In genomic region chr10:108163021-108163410, GRCm38 (mm10) we compare ENCODE assay signal across 7 mouse cellular contexts. TPM values are rescaled to one million over a fixed set of nuclear protein-coding genes. Genes with fewer than 3 reads are reported as not detected.
DNase-seq lines count a peak whose midpoint lies in the region; ATAC-seq and TF ChIP-seq lines count a peak whose summit lies in the region.

No protein-coding gene starts in this region.

- H3K9ac ChIP-seq in liver, adult 2 months (ENCODE audit: low read depth, low read length): peak overlapping the region; percentile 94
- H3K9ac ChIP-seq in neural tube, embryonic 12.5 days: peak overlapping the region; percentile 99

- ATAC-seq in neural tube, embryonic 12.5 days (ENCODE audit: low FRiP score, low read depth): no peak

- H3K9me3 ChIP-seq in neural tube, embryonic 12.5 days: no peaks in the 10 kb centered on the region

- intact Hi-C loops in heart, postnatal 14 days (cut with DNase I): loop anchor here (2.0 to 5.0 kb wide), 4 partner anchors 30 to 232 kb away; no protein-coding TSS in a partner anchor

- H3K27me3 ChIP-seq in thymus, adult 2 months (ENCODE audit: control insufficient read depth, insufficient read depth, low read length): no peaks in the 10 kb centered on the region
- no peaks in the 10 kb centered on the region for H3K27me3 ChIP-seq in liver, adult 2 months (ENCODE audit: control insufficient read depth, insufficient read depth, low read length)
- no peaks in the 10 kb centered on the region for H3K27me3 ChIP-seq in neural tube, embryonic 12.5 days (replicated peaks)

- peaks cover 10% of the 10 kb centered on the region; the same call in 1 of the 2 replicates for H3K4me1 ChIP-seq in thymus, adult 2 months (replicated peaks; ENCODE audit: control insufficient read depth, insufficient read depth, low read length)
- peaks cover 6% of the 10 kb centered on the region; the same call in 1 of the 2 replicates for H3K4me1 ChIP-seq in liver, adult 2 months (ENCODE audit: control insufficient read depth, insufficient read depth, low read length)
- H3K4me1 ChIP-seq in neural tube, embryonic 12.5 days: peaks cover 17% of the 10 kb centered on the region

- peak overlapping the region; percentile 71 for H3K4me2 ChIP-seq in neural tube, embryonic 12.5 days (replicated peaks)

- H3K79me2 ChIP-seq in liver, adult 2 months (ENCODE audit: control insufficient read depth, insufficient read depth, low read length): peaks cover 28% of the 10 kb centered on the region; the same call in 1 of the 2 replicates

- no peak for TF ChIP-seq CTCF in thymus, adult 2 months (IDR thresholded peaks at IDR 0.05; ENCODE audit: borderline replicate concordance, control insufficient read depth, extremely low read depth, insufficient read depth, low read length, poor library complexity)
- no peak for TF ChIP-seq CTCF in liver, adult 2 months (IDR thresholded peaks at IDR 0.05; ENCODE audit: low read depth, low read length)

- DNase-seq in thymus, adult 2 months: peak; percentile 18
- DNase-seq in thymus, postnatal 4 days: no peak
- peak; percentile 16 to 37 for DNase-seq in cerebellum, postnatal 10 days
- DNase-seq in heart, postnatal 14 days: peak; percentile 14 to 20
- peak; percentile 33 for DNase-seq in liver, adult 2 months (ENCODE audit: extremely low read depth, low read depth, low spot score)
- DNase-seq in B cell, adult 2 months: no peak

- TF ChIP-seq POLR2A in thymus, adult 2 months (IDR thresholded peaks at IDR 0.05; ENCODE audit: control insufficient read depth, extremely low read depth, insufficient read depth, low read length, poor library complexity): no peak
- TF ChIP-seq POLR2A in liver, adult 2 months (IDR thresholded peaks at IDR 0.05; ENCODE audit: extremely low read depth, insufficient read depth, low read length): no peak

- peak overlapping the region; percentile 8; the same call in 1 of the 2 replicates for H3K27ac ChIP-seq in thymus, adult 2 months (ENCODE audit: control insufficient read depth, insufficient read depth, low read length)
- peak overlapping the region; percentile 80 for H3K27ac ChIP-seq in liver, adult 2 months (replicated peaks; ENCODE audit: insufficient read depth, low read depth, low read length)
- peak overlapping the region; percentile 99; the same call in 1 of the 2 replicates for H3K27ac ChIP-seq in neural tube, embryonic 12.5 days

- peak overlapping the region; percentile 99 for H3K4me3 ChIP-seq in thymus, adult 2 months (ENCODE audit: control insufficient read depth, insufficient read depth, low read length)
- H3K4me3 ChIP-seq in liver, adult 2 months (ENCODE audit: insufficient read depth, low read depth, low read length): peak overlapping the region; percentile 96
- peak overlapping the region; percentile 98 for H3K4me3 ChIP-seq in neural tube, embryonic 12.5 days

- WGBS in thymus, adult 2 months: 0% methylated on average over 12 of the region's 12 CpGs
- WGBS in liver, adult 2 months: under 1% methylated on average over 12 of the region's 12 CpGs
- under 1% methylated on average over 12 of the region's 12 CpGs for WGBS in neural tube, embryonic 12.5 days

- no peaks in the 10 kb centered on the region for H3K36me3 ChIP-seq in thymus, adult 2 months (ENCODE audit: control insufficient read depth, insufficient read depth, low read length)
- H3K36me3 ChIP-seq in liver, adult 2 months (ENCODE audit: control insufficient read depth, insufficient read depth, low read length): no peaks in the 10 kb centered on the region
- no peaks in the 10 kb centered on the region for H3K36me3 ChIP-seq in neural tube, embryonic 12.5 days

RNA-seq across cellular contexts. Expression of gene Ppp1r12a, which starts 1.0 kb away (rescaled TPM):
- polyA plus RNA-seq in thymus, adult 2 months (2012; rRNA removed): 28.2 and 29.2 TPM in 2 replicates
- 10 to 100 TPM; 76.8 to 81.2 TPM for total RNA-seq in heart, postnatal 14 days (2021)
- 33.8 and 38.5 TPM in 2 replicates for total RNA-seq in liver, adult 2 months (2014; rRNA removed)
- polyA plus RNA-seq in liver, adult 2 months (2012; rRNA removed): 4.4 and 5.5 TPM in 2 replicates
- 79.1 and 83.4 TPM in 2 replicates for polyA plus RNA-seq in neural tube, embryonic 12.5 days (2016; fragmentation: Nextera tagmentation; extraction: Ambion mirVana)

Comparison
In these comparisons a context has a peak if more than half of its experiments do, and no peak if none do; other contexts are left out.
1. DNase-seq: peak in thymus, adult 2 months (single experiment), cerebellum, postnatal 10 days (2 of 2), heart, postnatal 14 days (2 of 2) and liver, adult 2 months (single experiment); none in thymus, postnatal 4 days (single experiment) and B cell, adult 2 months (0 of 2).
2. H3K27ac ChIP-seq: peak in every context shown above with its lines; median percentile 99 in neural tube, embryonic 12.5 days; 80 in liver, adult 2 months; 8 in thymus, adult 2 months.
3. Peak in every context shown above with its lines, with median percentiles within 50 percentile points of each other: H3K4me3 ChIP-seq.